Mouse (Mus musculus) brain, adult 2 months (tissue): Measurements from ENCODE around the gene Slc38a4.

Experiments used
- DNase-seq: peaks from one replicate; pipeline ENCODE4 v3.0.0; 2011; ENCODE audit warnings: low read depth, low spot score

Slc38a4 gene

GRCm38 (mm10) chr15:96971906-96972305, 83.8 kb downstream of the Slc38a4 start:
- no peak for DNase-seq

GRCm38 (mm10) chr15:96969792-96970191, 86.0 kb downstream of the Slc38a4 start:
- no peak for DNase-seq

GRCm38 (mm10) chr15:96968741-96969140, 87.0 kb downstream of the Slc38a4 start:
- DNase-seq = peak; percentile 65

- no peak for DNase-seq
Measured at GRCm38 (mm10) chr15:96966326-96966725, 89.4 kb downstream of the Slc38a4 start.

- DNase-seq = no peak
Measured at GRCm38 (mm10) chr15:96963735-96964134, 92.0 kb downstream of the Slc38a4 start.

- DNase-seq = no peak
Measured at GRCm38 (mm10) chr15:96963318-96963717, 92.4 kb downstream of the Slc38a4 start.

GRCm38 (mm10) chr15:96960343-96960742, 95.4 kb downstream of the Slc38a4 start:
- DNase-seq = peak; percentile 76

GRCm38 (mm10) chr15:96959247-96959646, 96.5 kb downstream of the Slc38a4 start:
- DNase-seq = peak; percentile 41

GRCm38 (mm10) chr15:96956699-96957098, 99.1 kb downstream of the Slc38a4 start:
- no peak for DNase-seq

GRCm38 (mm10) chr15:96954389-96954788, 101.4 kb downstream of the Slc38a4 start:
- no peak for DNase-seq

- DNase-seq = no peak
Measured at GRCm38 (mm10) chr15:96953938-96954238, 101.9 kb downstream of the Slc38a4 start.

GRCm38 (mm10) chr15:96953112-96953937, 102.4 kb downstream of the Slc38a4 start:
- peak; percentile 81 for DNase-seq

GRCm38 (mm10) chr15:96952488-96952887, 103.3 kb downstream of the Slc38a4 start:
- DNase-seq = no peak

GRCm38 (mm10) chr15:96951783-96952182, 104.0 kb downstream of the Slc38a4 start:
- DNase-seq = no peak

- peak; percentile 18 for DNase-seq
Measured at GRCm38 (mm10) chr15:96948471-96948870, 107.3 kb downstream of the Slc38a4 start.
